In genomic region chr2:28242222-28242543, GRCm38 (mm10) we compare ENCODE assay signal across 15 mouse cellular contexts. TPM values are rescaled to one million over a fixed set of nuclear protein-coding genes. Genes with fewer than 3 reads are reported as not detected.
DNase-seq lines count a peak whose midpoint lies in the region; ATAC-seq lines count a peak whose summit lies in the region.
"Had no signal": no experiment of that assay in that cellular context is flagged by ENCODE, and none has a peak within 500 bp of the region (broad histone marks: within the 10 kb centered on the region; RNA-seq: fewer than 3 reads in every experiment).

No protein-coding gene starts in this region.

- H3K27me3 ChIP-seq in hindbrain, embryonic 14.5 days (ENCODE audit: control insufficient read depth, insufficient read depth, low read length): no peaks in the 10 kb centered on the region
- no peaks in the 10 kb centered on the region; the same call in 1 of the 2 replicates for H3K27me3 ChIP-seq in hindbrain, embryonic 10.5 days (ENCODE audit: insufficient read depth, poor library complexity, severe bottlenecking)
- no peaks in the 10 kb centered on the region for H3K27me3 ChIP-seq in midbrain, embryonic 13.5 days
- H3K27me3 ChIP-seq in midbrain, embryonic 14.5 days (ENCODE audit: control insufficient read depth, insufficient read depth, low read length): no peaks in the 10 kb centered on the region
- H3K27me3 ChIP-seq in neural tube, embryonic 12.5 days (replicated peaks): no peaks in the 10 kb centered on the region
- H3K27me3 ChIP-seq: midbrain, embryonic 12.5 days; Patski had no signal

- H3K27ac ChIP-seq in hindbrain, embryonic 14.5 days: 0 out of 2 replicates have a peak overlapping the region, but pooled peaks have one; percentile 22
- no peak overlapping the region for H3K27ac ChIP-seq in hindbrain, embryonic 10.5 days
- 0 out of 2 replicates have a peak overlapping the region, but pooled peaks have one; percentile 25 for H3K27ac ChIP-seq in midbrain, embryonic 13.5 days
- no peak overlapping the region for H3K27ac ChIP-seq in midbrain, embryonic 14.5 days (replicated peaks; ENCODE audit: low read depth, low read length)
- no peak overlapping the region for H3K27ac ChIP-seq in neural tube, embryonic 12.5 days
- H3K27ac ChIP-seq: gastrocnemius, adult 2 months; midbrain, embryonic 12.5 days had no signal

- no peak for ATAC-seq in hindbrain, embryonic 14.5 days (ENCODE audit: low FRiP score)
- ATAC-seq in midbrain, embryonic 13.5 days: no peak
- no peak for ATAC-seq in midbrain, embryonic 14.5 days (ENCODE audit: low FRiP score, low TSS enrichment)
- no peak for ATAC-seq in neural tube, embryonic 12.5 days (ENCODE audit: low FRiP score, low read depth)
- ATAC-seq: intestine, postnatal 0 days; Patski had no signal

- no peaks in the 10 kb centered on the region for H3K9me3 ChIP-seq in hindbrain, embryonic 14.5 days (ENCODE audit: control insufficient read depth, low read length)
- H3K9me3 ChIP-seq in hindbrain, embryonic 10.5 days: no peaks in the 10 kb centered on the region
- H3K9me3 ChIP-seq in midbrain, embryonic 13.5 days: no peaks in the 10 kb centered on the region
- H3K9me3 ChIP-seq in midbrain, embryonic 14.5 days (ENCODE audit: control insufficient read depth, low read length): no peaks in the 10 kb centered on the region
- no peaks in the 10 kb centered on the region for H3K9me3 ChIP-seq in neural tube, embryonic 12.5 days
- H3K9me3 ChIP-seq: midbrain, embryonic 12.5 days had no signal

- DNase-seq in hindbrain, embryonic 14.5 days (ENCODE audit: low spot score): no peak
- no peak for DNase-seq in hindbrain, embryonic 10.5 days (ENCODE audit: low spot score)
- no peak for DNase-seq in midbrain, embryonic 14.5 days
- DNase-seq in c-Kit-positive CD71-negative TER-119-negative erythroid progenitor cells, embryonic 14.5 days (ENCODE audit: low read depth): peak; percentile 42
- DNase-seq in ovary, adult 18-20 months (ENCODE audit: low spot score): no peak
- DNase-seq in left cerebral cortex, adult 8-10 months (ENCODE audit: low spot score in 2 of 2): no peak
- DNase-seq: adrenal gland, postnatal 25 days; cerebellum, adult 11-12 months; gastrocnemius, adult 2 months; heart, postnatal 36 days had no signal

- H3K4me3 ChIP-seq in hindbrain, embryonic 14.5 days (replicated peaks; ENCODE audit: low read length): no peak overlapping the region
- no peak overlapping the region for H3K4me3 ChIP-seq in hindbrain, embryonic 10.5 days
- no peak overlapping the region for H3K4me3 ChIP-seq in midbrain, embryonic 13.5 days (replicated peaks)
- H3K4me3 ChIP-seq in midbrain, embryonic 14.5 days (replicated peaks; ENCODE audit: low read depth, low read length): no peak overlapping the region
- H3K4me3 ChIP-seq in neural tube, embryonic 12.5 days: no peak overlapping the region
- H3K4me3 ChIP-seq: gastrocnemius, adult 2 months; midbrain, embryonic 12.5 days had no signal

- H3K4me1 ChIP-seq in hindbrain, embryonic 14.5 days (replicated peaks; ENCODE audit: control insufficient read depth, insufficient read depth, low read length): no peaks in the 10 kb centered on the region
- peaks cover 12% of the 10 kb centered on the region for H3K4me1 ChIP-seq in hindbrain, embryonic 10.5 days (replicated peaks)
- peaks cover 3% of the 10 kb centered on the region; the same call in 1 of the 2 replicates for H3K4me1 ChIP-seq in midbrain, embryonic 13.5 days (replicated peaks)
- H3K4me1 ChIP-seq in midbrain, embryonic 14.5 days (ENCODE audit: control insufficient read depth, insufficient read depth, low read length): no peaks in the 10 kb centered on the region; the same call in 1 of the 2 replicates
- H3K4me1 ChIP-seq in neural tube, embryonic 12.5 days: peaks cover 14% of the 10 kb centered on the region
- H3K4me1 ChIP-seq: midbrain, embryonic 12.5 days had no signal

- no peak overlapping the region for H3K4me2 ChIP-seq in hindbrain, embryonic 14.5 days (replicated peaks)
- H3K4me2 ChIP-seq in midbrain, embryonic 13.5 days (replicated peaks): no peak overlapping the region
- no peak overlapping the region for H3K4me2 ChIP-seq in midbrain, embryonic 14.5 days (ENCODE audit: low read length)
- H3K4me2 ChIP-seq in neural tube, embryonic 12.5 days (replicated peaks): peak overlapping the region; percentile 22; the same call in 1 of the 2 replicates
- H3K4me2 ChIP-seq: midbrain, embryonic 12.5 days had no signal

- no peak overlapping the region for H3K9ac ChIP-seq in hindbrain, embryonic 14.5 days
- H3K9ac ChIP-seq in midbrain, embryonic 13.5 days (replicated peaks): no peak overlapping the region
- H3K9ac ChIP-seq in midbrain, embryonic 14.5 days (replicated peaks; ENCODE audit: low read length): no peak overlapping the region
- H3K9ac ChIP-seq in neural tube, embryonic 12.5 days: no peak overlapping the region
- H3K9ac ChIP-seq: midbrain, embryonic 12.5 days had no signal

- H3K36me3 ChIP-seq in hindbrain, embryonic 14.5 days (replicated peaks; ENCODE audit: control insufficient read depth, insufficient read depth): no peaks in the 10 kb centered on the region
- no peaks in the 10 kb centered on the region for H3K36me3 ChIP-seq in hindbrain, embryonic 10.5 days
- no peaks in the 10 kb centered on the region for H3K36me3 ChIP-seq in midbrain, embryonic 13.5 days
- no peaks in the 10 kb centered on the region for H3K36me3 ChIP-seq in midbrain, embryonic 14.5 days (ENCODE audit: control insufficient read depth, insufficient read depth, low read length)
- H3K36me3 ChIP-seq in neural tube, embryonic 12.5 days: no peaks in the 10 kb centered on the region
- H3K36me3 ChIP-seq: midbrain, embryonic 12.5 days had no signal

- 72% methylated on average over 5 of the region's 5 CpGs for WGBS in hindbrain, embryonic 14.5 days
- WGBS in hindbrain, embryonic 10.5 days: 73% methylated on average over 5 of the region's 5 CpGs
- WGBS in midbrain, embryonic 13.5 days: 86% methylated on average over 5 of the region's 5 CpGs
- 81% methylated on average over 5 of the region's 5 CpGs for WGBS in midbrain, embryonic 14.5 days
- WGBS in neural tube, embryonic 12.5 days: 35% methylated on average over 5 of the region's 5 CpGs

RNA-seq across cellular contexts. Expression of gene Olfm1, which starts 49.4 kb away (rescaled TPM):
- polyA plus RNA-seq in hindbrain, embryonic 14.5 days (2014; fragmentation: Nextera tagmentation; extraction: Ambion mirVana): 377 and 395 TPM in 2 replicates
- polyA plus RNA-seq in hindbrain, embryonic 10.5 days (2016; fragmentation: Nextera tagmentation; extraction: Ambion mirVana): 46.9 and 113 TPM in 2 replicates
- 171 and 203 TPM in 2 replicates for polyA plus RNA-seq in midbrain, embryonic 13.5 days (2015; fragmentation: Nextera tagmentation; extraction: Ambion mirVana)
- polyA plus RNA-seq in midbrain, embryonic 14.5 days (2014; fragmentation: Nextera tagmentation; extraction: Ambion mirVana): 295 and 301 TPM in 2 replicates
- 171 and 188 TPM in 2 replicates for polyA plus RNA-seq in neural tube, embryonic 12.5 days (2016; fragmentation: Nextera tagmentation; extraction: Ambion mirVana)
- 1,000 to 10,000 TPM; 1,109 to 1,183 (median 1,132) TPM for total RNA-seq in left cerebral cortex, adult 8-10 months (2022)

Comparison
In these comparisons a context has a peak if more than half of its experiments do, and no peak if none do; other contexts are left out.
1. H3K27ac ChIP-seq: peak in hindbrain, embryonic 14.5 days (single experiment) and midbrain, embryonic 13.5 days (single experiment); none in hindbrain, embryonic 10.5 days (single experiment), midbrain, embryonic 14.5 days (single experiment) and neural tube, embryonic 12.5 days (single experiment).